Mouse (Mus musculus): Measurements from ENCODE around the gene Plekha1. TPM values are rescaled to one million over a fixed set of nuclear protein-coding genes. Genes with fewer than 3 reads are reported as not detected.

Gene Plekha1
- polyA plus RNA-seq, 1 experiment from 2014 or later = 21.3 TPM

GRCm38 (mm10) chr7:130936472-130936951 is 71.0 kb downstream of the Plekha1 start:
- Histone ChIP-seq H3K4me2 (ENCODE audit: low read depth, severe bottlenecking) (peak overlapping the region; percentile 70), H3K9ac (ENCODE audit: low read length) (peak overlapping the region; percentile 45), H3K36me3 (ENCODE audit: control insufficient read depth, insufficient read depth, low read length) (no peaks in the 10 kb centered on the region), H3K4me3 (ENCODE audit: low read depth, low read length) (peak overlapping the region; percentile 47), H3K27ac (replicated peaks; ENCODE audit: low read depth, low read length) (no peak overlapping the region), H3K4me1 (ENCODE audit: control insufficient read depth, insufficient read depth, low read length) (peaks cover 6% of the 10 kb centered on the region; the same call in 1 of the 2 replicates), H3K9me3 (ENCODE audit: control insufficient read depth, low read length) (no peaks in the 10 kb centered on the region; the same call in 1 of the 2 replicates), H3K27me3 (ENCODE audit: control insufficient read depth, insufficient read depth, low read length) (peaks cover 50% of the 10 kb centered on the region)
- DNase-seq (ENCODE audit: low spot score) (peak; percentile 56), ATAC-seq (ENCODE audit: insufficient number of reproducible peaks, low FRiP score, low TSS enrichment, low read depth) (peak; percentile 54)
- WGBS = under 1% methylated on average over 49 of the region's 49 CpGs

DNA sequence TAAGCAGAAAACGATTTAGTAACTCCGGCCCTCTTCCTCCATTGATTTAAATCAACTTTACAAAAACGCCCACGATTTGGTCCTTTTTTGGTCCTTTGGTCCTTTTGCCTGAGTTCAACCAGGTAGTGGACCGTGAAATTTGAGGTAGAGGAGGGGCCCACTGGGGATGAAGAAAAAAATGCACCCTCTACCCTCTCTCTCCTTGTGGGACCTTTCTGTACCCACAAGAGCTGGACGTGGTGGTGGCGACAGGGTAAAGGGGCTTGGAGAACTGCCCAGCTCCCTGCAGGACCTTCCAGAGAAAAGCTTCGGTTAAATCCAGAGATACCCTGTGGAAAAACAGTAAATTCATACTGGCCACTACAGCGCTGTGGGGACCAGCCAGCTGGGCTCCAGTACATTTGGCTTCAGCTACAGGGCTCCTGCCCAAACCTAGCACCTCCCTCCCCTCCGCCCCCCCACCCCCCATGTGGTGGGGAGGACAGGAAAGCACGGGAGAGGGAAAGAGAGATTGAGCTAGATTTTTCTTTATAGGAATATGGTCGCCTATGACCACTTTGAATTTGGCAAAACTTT is 71.8 kb downstream of the Plekha1 start:
- Histone ChIP-seq H3K27me3 (ENCODE audit: control insufficient read depth, insufficient read depth, low read length) (peaks cover 50% of the 10 kb centered on the region), H3K4me3 (ENCODE audit: low read depth, low read length) (no peak overlapping the region), H3K9ac (ENCODE audit: low read length) (no peak overlapping the region), H3K27ac (replicated peaks; ENCODE audit: low read depth, low read length) (no peak overlapping the region), H3K9me3 (ENCODE audit: control insufficient read depth, low read length) (no peaks in the 10 kb centered on the region), H3K4me2 (ENCODE audit: low read depth, severe bottlenecking) (no peak overlapping the region), H3K36me3 (ENCODE audit: control insufficient read depth, insufficient read depth, low read length) (no peaks in the 10 kb centered on the region), H3K4me1 (ENCODE audit: control insufficient read depth, insufficient read depth, low read length) (peaks cover 6% of the 10 kb centered on the region; the same call in 1 of the 2 replicates)
- WGBS = 23% methylated on average over 12 of the region's 12 CpGs
- no peak for DNase-seq (ENCODE audit: low spot score)
- ATAC-seq (ENCODE audit: insufficient number of reproducible peaks, low FRiP score, low TSS enrichment, low read depth) = no peak

DNA sequence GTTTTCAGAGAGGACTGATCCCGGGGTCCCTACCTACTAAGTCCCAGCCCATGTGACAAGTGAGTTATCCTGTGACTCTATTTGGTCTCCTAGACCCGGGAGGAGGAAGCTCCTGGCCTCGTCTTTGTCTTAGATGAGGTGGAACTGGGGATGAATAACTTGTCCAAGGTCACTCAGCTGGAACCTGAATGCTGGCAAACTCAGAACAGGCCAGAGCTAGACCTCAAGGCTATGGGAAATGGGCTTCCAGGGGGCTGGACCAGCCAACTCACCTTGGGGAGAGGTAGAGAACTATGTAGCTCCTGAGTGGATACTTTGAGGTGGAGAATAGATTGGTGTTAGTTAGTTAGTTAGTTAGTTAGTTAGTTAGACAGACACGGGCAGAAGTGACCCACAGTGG is 72.4 kb downstream of the Plekha1 start:
- Histone ChIP-seq H3K27me3 (ENCODE audit: control insufficient read depth, insufficient read depth, low read length) (peaks cover 50% of the 10 kb centered on the region), H3K9ac (ENCODE audit: low read length) (no peak overlapping the region), H3K36me3 (ENCODE audit: control insufficient read depth, insufficient read depth, low read length) (no peaks in the 10 kb centered on the region), H3K4me1 (ENCODE audit: control insufficient read depth, insufficient read depth, low read length) (peaks cover 6% of the 10 kb centered on the region; the same call in 1 of the 2 replicates), H3K4me2 (ENCODE audit: low read depth, severe bottlenecking) (no peak overlapping the region), H3K9me3 (ENCODE audit: control insufficient read depth, low read length) (no peaks in the 10 kb centered on the region), H3K4me3 (ENCODE audit: low read depth, low read length) (no peak overlapping the region), H3K27ac (replicated peaks; ENCODE audit: low read depth, low read length) (no peak overlapping the region)
- WGBS = 69% methylated on average over 4 of the region's 4 CpGs
- no peak for ATAC-seq (ENCODE audit: insufficient number of reproducible peaks, low FRiP score, low TSS enrichment, low read depth)
- no peak for DNase-seq (ENCODE audit: low spot score)

GRCm38 (mm10) chr7:130938896-130939295 is 73.3 kb downstream of the Plekha1 start:
- WGBS = 88% methylated on average over 8 of the region's 8 CpGs
- Histone ChIP-seq H3K9ac (ENCODE audit: low read length) (no peak overlapping the region), H3K27ac (replicated peaks; ENCODE audit: low read depth, low read length) (no peak overlapping the region), H3K4me3 (ENCODE audit: low read depth, low read length) (no peak overlapping the region), H3K9me3 (ENCODE audit: control insufficient read depth, low read length) (no peaks in the 10 kb centered on the region), H3K36me3 (ENCODE audit: control insufficient read depth, insufficient read depth, low read length) (no peaks in the 10 kb centered on the region), H3K4me2 (ENCODE audit: low read depth, severe bottlenecking) (no peak overlapping the region), H3K27me3 (ENCODE audit: control insufficient read depth, insufficient read depth, low read length) (peaks cover 45% of the 10 kb centered on the region), H3K4me1 (ENCODE audit: control insufficient read depth, insufficient read depth, low read length) (peaks cover 6% of the 10 kb centered on the region; the same call in 1 of the 2 replicates)
- ATAC-seq (ENCODE audit: insufficient number of reproducible peaks, low FRiP score, low TSS enrichment, low read depth) (no peak), DNase-seq (ENCODE audit: low spot score) (no peak)

DNA sequence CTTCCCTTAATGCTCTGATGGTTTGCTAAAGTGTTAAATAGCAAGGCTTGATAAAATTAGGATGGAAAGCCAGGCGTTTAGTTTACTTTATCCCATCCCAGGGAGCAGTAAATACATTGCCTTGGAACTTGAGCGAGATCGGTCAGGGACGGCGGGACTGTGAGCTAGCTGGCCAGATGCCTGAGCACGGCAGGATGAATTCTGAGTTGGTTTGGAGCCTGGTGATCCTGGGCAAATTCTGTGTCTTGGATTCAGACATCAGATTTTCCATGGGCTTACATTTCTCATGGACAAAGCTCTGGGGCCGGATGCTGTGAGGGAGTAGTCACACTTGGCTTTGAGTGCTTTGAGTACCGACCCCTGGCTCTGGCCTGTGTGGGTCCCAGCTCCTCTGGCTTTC is 75.2 kb downstream of the Plekha1 start:
- no peak overlapping the region for H3K4me2 ChIP-seq (ENCODE audit: low read depth, severe bottlenecking)
- no peak overlapping the region for H3K4me3 ChIP-seq (ENCODE audit: low read depth, low read length)
- ATAC-seq (ENCODE audit: insufficient number of reproducible peaks, low FRiP score, low TSS enrichment, low read depth) (no peak), DNase-seq (ENCODE audit: low spot score) (no peak)
- H3K27me3 ChIP-seq (ENCODE audit: control insufficient read depth, insufficient read depth, low read length) = peaks cover 29% of the 10 kb centered on the region
- H3K9me3 ChIP-seq (ENCODE audit: control insufficient read depth, low read length) = no peaks in the 10 kb centered on the region
- H3K9ac ChIP-seq (ENCODE audit: low read length) = no peak overlapping the region
- no peak overlapping the region for H3K27ac ChIP-seq (replicated peaks; ENCODE audit: low read depth, low read length)
- 84% methylated on average over 8 of the region's 8 CpGs for WGBS
- H3K36me3 ChIP-seq (ENCODE audit: control insufficient read depth, insufficient read depth, low read length) = no peaks in the 10 kb centered on the region
- H3K4me1 ChIP-seq (ENCODE audit: control insufficient read depth, insufficient read depth, low read length) = peaks cover 2% of the 10 kb centered on the region; the same call in 1 of the 2 replicates

- H3K4me2 ChIP-seq (ENCODE audit: low read depth, severe bottlenecking) = no peak overlapping the region
- H3K27ac ChIP-seq (replicated peaks; ENCODE audit: low read depth, low read length) = no peak overlapping the region
- H3K27me3 ChIP-seq (ENCODE audit: control insufficient read depth, insufficient read depth, low read length) = peaks cover 3% of the 10 kb centered on the region
- no peak for DNase-seq (ENCODE audit: low spot score)
- no peak for ATAC-seq (ENCODE audit: insufficient number of reproducible peaks, low FRiP score, low TSS enrichment, low read depth)
- H3K4me3 ChIP-seq (ENCODE audit: low read depth, low read length) = no peak overlapping the region
- no peaks in the 10 kb centered on the region for H3K36me3 ChIP-seq (ENCODE audit: control insufficient read depth, insufficient read depth, low read length)
- WGBS = 93% methylated on average over 9 of the region's 9 CpGs
- no peaks in the 10 kb centered on the region for H3K4me1 ChIP-seq (ENCODE audit: control insufficient read depth, insufficient read depth, low read length)
- H3K9ac ChIP-seq (ENCODE audit: low read length) = no peak overlapping the region
- H3K9me3 ChIP-seq (ENCODE audit: control insufficient read depth, low read length) = no peaks in the 10 kb centered on the region
Measured at GRCm38 (mm10) chr7:130943280-130943895, 77.8 kb downstream of the Plekha1 start.

GRCm38 (mm10) chr7:130944766-130945475 is 79.4 kb downstream of the Plekha1 start:
- Histone ChIP-seq H3K4me2 (ENCODE audit: low read depth, severe bottlenecking) (no peak overlapping the region), H3K4me1 (ENCODE audit: control insufficient read depth, insufficient read depth, low read length) (no peaks in the 10 kb centered on the region), H3K4me3 (ENCODE audit: low read depth, low read length) (no peak overlapping the region), H3K9ac (ENCODE audit: low read length) (no peak overlapping the region), H3K27ac (replicated peaks; ENCODE audit: low read depth, low read length) (no peak overlapping the region), H3K27me3 (ENCODE audit: control insufficient read depth, insufficient read depth, low read length) (no peaks in the 10 kb centered on the region), H3K36me3 (ENCODE audit: control insufficient read depth, insufficient read depth, low read length) (no peaks in the 10 kb centered on the region), H3K9me3 (ENCODE audit: control insufficient read depth, low read length) (no peaks in the 10 kb centered on the region)
- 90% methylated on average over 11 of the region's 11 CpGs for WGBS
- ATAC-seq (ENCODE audit: insufficient number of reproducible peaks, low FRiP score, low TSS enrichment, low read depth) (no peak), DNase-seq (ENCODE audit: low spot score) (no peak)

DNA sequence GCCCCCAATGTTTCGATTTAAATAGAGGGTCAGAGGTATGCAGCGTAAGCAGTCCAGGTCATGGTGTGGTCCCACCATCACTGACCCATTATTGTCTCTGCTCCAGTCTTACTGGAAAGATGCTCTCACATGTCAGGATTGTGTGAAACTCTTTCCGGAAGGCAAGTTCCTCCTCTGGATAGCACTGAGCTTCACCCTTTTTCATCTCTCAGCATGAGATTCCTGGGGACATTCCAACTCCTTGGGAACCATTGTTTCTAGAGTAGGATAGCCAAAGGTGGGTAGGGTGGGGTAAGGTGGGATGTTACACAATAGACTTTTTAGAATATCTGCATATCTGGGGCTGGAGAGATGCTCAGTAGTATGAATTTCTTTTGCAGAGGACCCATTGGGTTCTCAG is 80.2 kb downstream of the Plekha1 start:
- Histone ChIP-seq H3K9me3 (ENCODE audit: control insufficient read depth, low read length) (no peaks in the 10 kb centered on the region), H3K9ac (ENCODE audit: low read length) (no peak overlapping the region), H3K27me3 (ENCODE audit: control insufficient read depth, insufficient read depth, low read length) (no peaks in the 10 kb centered on the region), H3K4me3 (ENCODE audit: low read depth, low read length) (no peak overlapping the region), H3K4me2 (ENCODE audit: low read depth, severe bottlenecking) (no peak overlapping the region), H3K27ac (replicated peaks; ENCODE audit: low read depth, low read length) (no peak overlapping the region), H3K36me3 (ENCODE audit: control insufficient read depth, insufficient read depth, low read length) (no peaks in the 10 kb centered on the region), H3K4me1 (ENCODE audit: control insufficient read depth, insufficient read depth, low read length) (no peaks in the 10 kb centered on the region)
- 95% methylated on average over 3 of the region's 3 CpGs for WGBS
- ATAC-seq (ENCODE audit: insufficient number of reproducible peaks, low FRiP score, low TSS enrichment, low read depth) (no peak), DNase-seq (ENCODE audit: low spot score) (no peak)
